Mouse (Mus musculus): ENCODE measurements at regions not wholly inside any gene's neighbourhood (a gene's known extent, or its start where the extent isn't known, plus 50 kb on each side); places are given as distances from the start of the nearest gene placed in this dataset.

DNA sequence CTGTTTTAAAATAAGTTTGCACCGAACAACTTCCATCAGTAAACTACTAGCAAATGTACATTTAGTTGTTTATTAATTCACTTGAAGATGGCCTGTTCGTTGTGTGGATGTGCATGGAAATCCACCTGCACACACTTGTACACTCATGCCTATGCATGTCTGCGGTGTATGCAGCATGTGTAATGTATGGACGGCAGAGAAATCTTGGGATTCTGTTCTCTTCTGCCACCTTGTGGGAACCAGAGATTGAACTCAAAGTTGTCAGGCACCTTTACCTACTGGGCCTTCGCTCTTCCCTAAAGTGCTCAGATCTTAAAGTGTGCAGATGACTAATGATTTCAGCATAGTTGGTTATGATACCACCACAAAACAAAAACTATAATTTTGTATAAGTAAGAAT is 137.4 kb downstream of the Kitl start:
- TF ChIP-seq EP300 (IDR thresholded peaks at IDR 0.05; ENCODE audit: low read length): no peak
- TF ChIP-seq ZNF384 (IDR thresholded peaks at IDR 0.05; ENCODE audit: low read depth, low read length): no peak
- TF ChIP-seq ZKSCAN1 (IDR thresholded peaks at IDR 0.05; ENCODE audit: borderline replicate concordance, low read depth, low read length): no peak
- no peak for TF ChIP-seq E2F4 (IDR thresholded peaks at IDR 0.05; ENCODE audit: insufficient replicate concordance, low read depth, low read length)
- TF ChIP-seq POLR2A (IDR thresholded peaks at IDR 0.05; ENCODE audit: low read depth, low read length): no peak

Measured in CH12.LX (cell line).